Mouse (Mus musculus): ENCODE measurements around the gene Ssbp2.

DNA sequence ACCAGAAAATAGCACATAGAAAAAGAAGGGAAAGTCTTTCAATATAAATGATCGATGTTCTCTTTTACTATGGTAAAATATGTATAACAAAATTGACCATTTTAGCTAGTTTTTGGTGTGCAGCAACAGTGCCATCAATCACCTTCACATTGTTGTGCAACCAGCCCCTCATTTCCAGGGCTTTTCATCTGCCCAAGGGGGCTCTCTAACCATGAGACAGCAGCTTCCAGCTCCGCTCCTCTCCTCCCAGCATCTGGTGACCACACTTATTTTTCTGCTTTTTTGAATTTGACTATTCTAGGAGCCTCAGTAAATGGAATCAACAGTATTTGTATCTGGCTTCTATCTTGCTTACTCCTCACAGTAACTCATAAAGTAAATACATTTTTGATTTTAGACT lies 11.9 kb downstream of the Ssbp2 start:
- TF ChIP-seq POLR2AphosphoS5 (IDR thresholded peaks at IDR 0.05; ENCODE audit: borderline replicate concordance, low read depth, low read length) (no peak), POLR2AphosphoS2 (IDR thresholded peaks at IDR 0.05; ENCODE audit: low read length) (no peak), POLR2A (IDR thresholded peaks at IDR 0.05; ENCODE audit: control insufficient read depth in 1 of 2, insufficient read depth in 1 of 2, low read depth in 1 of 2, low read length in 2 of 2, poor library complexity in 1 of 2) (no peak), CHD1 (IDR thresholded peaks at IDR 0.05; ENCODE audit: low read depth, low read length) (no peak)

Measured in MEL (cell line).